Mouse (Mus musculus): ENCODE measurements around the gene Rex1bd. TPM values are rescaled to one million over a fixed set of nuclear protein-coding genes. Genes with fewer than 3 reads are reported as not detected.

Rex1bd gene
- 51.6 TPM for total RNA-seq (2023)

GRCm38 (mm10) chr8:70506328-70507026 lies at the start of gene Rex1bd:
Gene Rex1bd, minus strand, starts transcription at chr8:70506752.

GRCm38 (mm10) chr8:70539077-70539813 lies 32.7 kb upstream of the Rex1bd start, which contains the start of gene Ell:
Gene Ell, plus strand, starts transcription at chr8:70539457.

GRCm38 (mm10) chr8:70527512-70528181 lies 21.1 kb upstream of the Rex1bd start, which contains the start of the genes Fkbp8 and Kxd1:
Gene Fkbp8, plus strand, starts transcription at chr8:70527724.
Gene Kxd1, minus strand, starts transcription at chr8:70527956.

GRCm38 (mm10) chr8:70510228-70510915 lies 3.8 kb upstream of the Rex1bd start, which contains the start of gene Uba52:
Gene Uba52, minus strand, starts transcription at chr8:70510801.

GRCm38 (mm10) chr8:70492664-70493640 lies 13.6 kb downstream of the Rex1bd start, which contains the start of gene Crlf1:
Gene Crlf1, plus strand, starts transcription at chr8:70493158.

GRCm38 (mm10) chr8:70486941-70487520 lies 19.5 kb downstream of the Rex1bd start, which contains the start of gene Tmem59l:
Gene Tmem59l, minus strand, starts transcription at chr8:70487358.

GRCm38 (mm10) chr8:70476333-70477268 lies 30.0 kb downstream of the Rex1bd start, which contains the start of gene Klhl26:
Gene Klhl26, minus strand, starts transcription at chr8:70476968.

Other genes starting within 250 kb of the Rex1bd start
- 6.5 TPM for gene Homer3, start 223.9 kb downstream of the Rex1bd start, total RNA-seq (2023)
- gene Ddx49, start 204.3 kb downstream of the Rex1bd start, total RNA-seq (2023) = 90.0 TPM
- gene Cope, start 204.2 kb downstream of the Rex1bd start, total RNA-seq (2023) = 103 TPM
- gene Cers1, start 191.0 kb downstream of the Rex1bd start, total RNA-seq (2023) = not detected
- gene Gdf1, start 176.9 kb downstream of the Rex1bd start, total RNA-seq (2023) = not detected
- 79.1 TPM for gene Upf1, start 153.5 kb downstream of the Rex1bd start, total RNA-seq (2023)
- gene Comp, start 133.2 kb downstream of the Rex1bd start, total RNA-seq (2023) = 1.2 TPM
- 21.6 TPM for gene Crtc1, start 67.2 kb downstream of the Rex1bd start, total RNA-seq (2023)
- gene Klhl26, start 29.8 kb downstream of the Rex1bd start, total RNA-seq (2023) = 7.7 TPM
- gene Tmem59l, start 19.4 kb downstream of the Rex1bd start, total RNA-seq (2023) = not detected
- gene Crlf1, start 13.6 kb downstream of the Rex1bd start, total RNA-seq (2023) = not detected
- 3,862 TPM for gene Uba52, start 4.0 kb upstream of the Rex1bd start, total RNA-seq (2023)
- 240 TPM for gene Fkbp8, start 21.0 kb upstream of the Rex1bd start, total RNA-seq (2023)
- 61.7 TPM for gene Kxd1, start 21.2 kb upstream of the Rex1bd start, total RNA-seq (2023)
- gene Ell, start 32.7 kb upstream of the Rex1bd start, total RNA-seq (2023) = 34.7 TPM
- 74.6 TPM for gene Isyna1, start 87.6 kb upstream of the Rex1bd start, total RNA-seq (2023)
- 116 TPM for gene Ssbp4, start 102.1 kb upstream of the Rex1bd start, total RNA-seq (2023)
- 1.8 TPM for gene Lrrc25, start 109.4 kb upstream of the Rex1bd start, total RNA-seq (2023)
- 0.89 TPM for gene Gdf15, start 125.7 kb upstream of the Rex1bd start, total RNA-seq (2023)
- gene Pgpep1, start 153.6 kb upstream of the Rex1bd start, total RNA-seq (2023) = 2.4 TPM
- 138 TPM for gene Lsm4, start 166.5 kb upstream of the Rex1bd start, total RNA-seq (2023)
- 1,886 TPM for gene Jund, start 192.2 kb upstream of the Rex1bd start, total RNA-seq (2023)
- gene Iqcn, start 196.7 kb upstream of the Rex1bd start, total RNA-seq (2023) = 7.8 TPM
- not detected for gene Gm3336, start 211.8 kb upstream of the Rex1bd start, total RNA-seq (2023)
- gene Pde4c, start 217.0 kb upstream of the Rex1bd start, total RNA-seq (2023) = 0.55 TPM
- gene Rab3a, start 247.9 kb upstream of the Rex1bd start, total RNA-seq (2023) = 5.1 TPM

All from CD8-positive naive resting alpha-beta T cell, adult 57 days (primary cell).